Mouse (Mus musculus): ENCODE measurements around the gene Xpa.

The Xpa gene

DNA sequence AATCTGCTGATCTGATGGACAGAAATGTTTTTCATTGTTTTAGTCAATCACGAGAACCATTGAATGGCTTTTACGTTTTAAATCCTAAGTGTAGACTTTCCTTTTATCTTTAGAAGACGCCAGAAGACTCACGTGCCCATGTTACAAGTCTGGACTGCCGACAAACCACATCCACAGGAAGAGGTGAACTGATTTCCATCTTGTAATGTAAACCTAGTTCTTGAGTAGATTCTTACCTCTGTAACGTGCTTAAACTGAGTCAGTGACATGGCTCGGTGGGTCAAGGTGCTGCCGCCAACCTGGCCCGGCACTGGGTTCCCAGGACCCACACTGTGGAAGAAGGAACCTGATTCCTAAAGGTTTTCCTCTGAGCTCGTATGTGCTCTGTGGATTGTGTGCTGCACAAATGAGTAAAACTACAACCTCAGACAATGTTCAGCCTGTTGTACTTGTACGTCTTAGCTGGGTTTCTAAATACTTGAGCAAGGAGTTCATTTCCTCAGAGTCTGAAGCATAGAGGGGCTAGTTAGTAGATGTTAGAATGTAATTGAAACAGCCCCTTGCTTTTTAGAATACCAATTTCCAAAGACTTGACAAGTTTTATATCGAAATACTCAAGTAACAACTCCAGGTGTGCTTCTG is 44.1 kb downstream of the Xpa start:
- no peak for DNase-seq (ENCODE audit: low read depth in 1 of 2, low spot score in 2 of 2)

DNA sequence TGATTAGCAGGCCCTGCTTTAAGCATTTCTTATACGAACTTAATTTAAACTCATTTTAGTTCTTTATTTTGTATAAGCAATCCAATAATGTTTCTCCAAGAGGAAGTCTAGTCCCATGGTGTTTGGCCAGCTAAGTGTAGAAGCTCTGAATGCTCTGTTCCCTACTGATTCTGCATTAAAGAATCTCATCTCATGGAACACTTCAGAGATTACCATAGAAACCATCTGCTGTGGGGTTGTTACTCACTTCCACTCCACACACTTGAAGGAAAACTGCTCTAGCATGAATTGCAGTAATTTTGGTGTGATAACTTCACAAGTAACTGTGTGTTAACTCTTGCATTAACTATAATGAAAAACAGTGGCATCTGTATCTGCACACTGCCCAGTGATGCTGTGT is 49.2 kb downstream of the Xpa start:
- no peak for DNase-seq (ENCODE audit: low read depth in 1 of 2, low spot score in 2 of 2)

DNA sequence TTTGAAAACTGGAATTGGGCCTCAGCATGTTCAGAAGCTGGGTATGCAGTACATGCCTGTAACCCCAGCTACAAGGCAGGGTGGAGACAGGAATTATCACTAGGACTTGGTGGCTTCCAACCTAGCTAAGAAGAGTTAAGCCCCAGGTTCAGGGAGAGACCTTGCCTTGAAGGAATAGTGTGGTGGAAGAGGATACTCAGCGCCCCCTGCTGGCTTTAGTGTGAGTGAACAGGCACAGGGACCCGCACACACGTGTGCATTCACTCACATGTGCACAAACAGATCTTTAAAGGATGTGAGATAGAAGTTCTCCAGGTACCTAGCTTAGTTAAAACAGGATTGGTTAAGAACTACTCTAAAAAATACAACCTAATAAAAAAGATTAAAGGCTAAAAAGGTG is 51.8 kb downstream of the Xpa start:
- no peak for DNase-seq (ENCODE audit: low read depth in 1 of 2, low spot score in 2 of 2)

DNA sequence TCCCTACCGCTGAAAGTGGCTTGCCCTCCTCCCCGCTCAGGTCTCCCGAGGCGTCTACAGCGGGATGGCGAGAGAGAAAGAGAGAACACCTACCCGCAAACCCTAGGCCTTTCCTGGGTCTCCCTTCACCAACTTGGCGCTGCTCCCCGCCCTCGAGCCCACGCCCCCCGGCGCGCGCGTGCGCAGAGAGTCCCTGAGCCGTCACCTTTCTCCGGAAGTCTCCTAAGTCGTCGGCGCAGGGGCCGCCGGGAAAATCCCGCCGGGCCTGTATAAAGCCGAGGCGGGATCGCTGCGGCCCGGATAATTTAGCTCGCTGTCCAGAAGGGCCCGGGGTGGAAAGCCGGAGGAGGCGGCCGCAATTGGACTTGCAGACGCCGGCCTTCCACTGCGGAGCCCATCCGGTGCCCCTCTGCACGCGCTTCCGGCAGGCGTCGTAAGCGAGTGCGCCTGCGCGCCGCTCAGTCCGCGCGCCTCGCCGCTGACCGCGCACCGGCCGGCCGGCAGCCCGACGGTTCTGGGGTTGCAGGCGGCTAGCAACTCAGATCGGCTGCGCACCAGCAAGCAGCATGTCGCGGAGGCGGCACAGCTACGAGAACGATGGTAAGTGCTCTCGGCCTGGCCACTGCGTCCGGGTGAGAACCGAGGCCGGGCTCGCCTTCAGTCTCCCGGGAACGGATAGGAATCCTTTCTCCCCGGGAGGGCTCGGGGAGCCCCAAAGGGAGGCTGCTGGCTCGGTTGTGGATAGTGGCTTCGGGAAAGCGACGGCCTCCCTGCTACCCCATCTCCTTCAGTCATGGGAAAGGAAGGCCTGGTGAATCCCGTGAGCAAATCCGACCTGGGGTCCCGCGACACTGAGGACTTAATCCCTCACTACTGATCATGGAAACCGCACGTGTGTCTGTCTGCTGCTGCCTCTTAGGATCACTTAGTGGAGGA is 57.6 kb downstream of the Xpa start, which contains the start of the genes Ncbp1 and Tstd2:
Gene Ncbp1, plus strand, starts transcription at position 327 of the 936 bp plus-strand sequence.
Gene Tstd2, minus strand, starts transcription at position 408 of the 936 bp plus-strand sequence.
- peak; percentile 57 to 86 for DNase-seq (ENCODE audit: low read depth in 1 of 2, low spot score in 2 of 2)

DNA sequence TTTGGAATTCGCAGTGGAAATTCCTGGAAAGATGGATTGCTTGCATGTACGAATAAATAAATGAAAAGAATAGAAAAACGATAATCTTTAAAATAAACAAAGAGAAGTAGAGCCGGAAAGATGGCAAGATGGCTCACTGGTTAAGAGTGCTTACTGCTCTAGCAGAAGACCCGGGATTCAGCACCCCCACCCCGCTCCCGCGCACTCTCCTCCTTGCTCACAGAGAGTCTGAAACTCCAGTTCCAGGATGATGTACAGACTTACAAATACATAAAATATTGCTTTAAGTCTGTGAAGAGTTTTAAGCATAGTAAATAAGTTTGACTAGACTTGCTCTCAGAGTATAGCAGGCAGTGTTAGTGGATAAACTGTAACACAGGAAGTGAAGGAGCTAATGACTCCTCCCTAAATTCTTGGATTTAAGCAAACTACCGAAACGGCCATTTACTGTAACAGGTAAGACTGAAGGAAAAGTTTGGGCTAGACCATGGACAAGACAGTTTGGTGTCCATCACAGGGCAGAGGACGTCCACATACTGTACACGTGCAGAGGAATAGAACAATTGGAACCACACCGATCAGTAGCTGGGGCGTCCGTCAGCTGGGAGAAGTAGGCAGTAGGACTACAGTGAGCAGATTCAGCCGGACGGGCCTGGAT is 58.4 kb downstream of the Xpa start:
- DNase-seq (ENCODE audit: low read depth in 1 of 2, low spot score in 2 of 2) = no peak

DNA sequence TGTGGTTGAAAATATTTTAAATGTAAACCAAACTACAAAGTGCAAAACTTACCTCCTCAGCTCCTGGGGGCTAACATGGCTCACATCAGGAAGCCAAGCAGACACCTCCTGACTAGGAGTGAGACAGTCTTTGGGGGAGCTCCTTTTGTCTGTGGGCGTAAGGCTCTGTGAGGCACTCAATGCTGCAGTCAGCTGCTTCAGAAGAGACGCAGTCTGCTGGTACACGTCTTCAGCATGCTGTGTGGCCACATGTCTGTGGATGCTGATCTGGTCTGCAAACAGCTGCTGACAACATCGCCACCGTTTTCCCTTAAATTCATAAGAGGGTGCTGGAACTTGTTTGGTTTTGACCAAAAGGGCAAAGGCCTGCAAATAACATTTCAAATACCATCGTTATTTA is 64.3 kb downstream of the Xpa start:
- DNase-seq (ENCODE audit: low read depth in 1 of 2, low spot score in 2 of 2) = no peak

DNA sequence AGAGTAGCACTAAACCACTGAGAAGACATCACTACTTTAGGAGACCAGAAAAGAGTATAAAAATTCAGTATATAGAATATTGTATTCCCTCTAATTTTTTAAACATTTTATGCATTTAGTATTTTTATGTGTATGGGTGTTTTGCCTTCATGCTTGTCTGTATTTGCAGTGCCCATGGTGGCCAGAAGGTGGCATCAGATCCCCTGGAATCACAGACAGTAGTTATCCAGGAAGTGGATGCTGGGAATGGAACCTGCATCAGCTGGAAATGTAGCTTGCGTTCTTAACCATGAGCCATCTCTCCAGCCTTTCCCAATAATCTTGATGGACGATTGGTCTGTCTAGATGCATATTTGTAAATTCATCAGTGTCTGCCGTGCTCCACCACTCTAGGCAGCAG is 65.9 kb downstream of the Xpa start:
- peak in 1 of 2 experiments; percentile 18 for DNase-seq (ENCODE audit: low read depth in 1 of 2, low spot score in 2 of 2)

DNA sequence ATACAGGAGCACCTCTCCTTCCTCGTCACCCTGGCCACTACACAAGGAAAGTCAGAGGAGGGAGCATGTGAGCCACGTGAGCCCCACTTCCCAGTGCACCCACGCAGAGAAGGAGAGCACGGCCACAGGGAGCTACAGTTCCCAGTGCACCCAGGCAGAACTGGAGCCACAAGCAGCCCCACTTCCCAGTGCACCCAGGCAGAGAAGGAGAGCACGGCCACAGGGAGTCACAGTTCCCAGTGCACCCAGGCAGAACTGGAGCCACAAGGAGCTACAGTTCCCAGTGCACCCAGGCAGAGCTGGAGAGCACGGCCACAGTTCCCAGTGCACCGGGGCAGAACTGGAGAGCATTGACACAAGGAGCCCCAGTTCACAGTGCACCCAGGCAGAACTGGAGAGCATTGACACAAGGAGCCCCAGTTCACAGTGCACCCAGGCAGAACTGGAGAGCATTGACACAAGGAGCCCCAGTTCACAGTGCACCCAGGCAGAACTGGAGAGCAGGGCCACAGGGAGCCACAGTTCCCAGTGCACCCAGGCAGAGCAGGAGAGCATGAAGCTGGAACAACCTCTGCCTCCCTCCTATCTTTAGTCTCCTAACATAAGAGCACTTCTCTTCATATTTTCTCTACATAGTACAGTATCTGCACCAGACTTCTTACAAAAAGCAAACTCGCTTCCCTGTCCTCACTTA is 66.7 kb downstream of the Xpa start:
- no peak for DNase-seq (ENCODE audit: low read depth in 1 of 2, low spot score in 2 of 2)

DNA sequence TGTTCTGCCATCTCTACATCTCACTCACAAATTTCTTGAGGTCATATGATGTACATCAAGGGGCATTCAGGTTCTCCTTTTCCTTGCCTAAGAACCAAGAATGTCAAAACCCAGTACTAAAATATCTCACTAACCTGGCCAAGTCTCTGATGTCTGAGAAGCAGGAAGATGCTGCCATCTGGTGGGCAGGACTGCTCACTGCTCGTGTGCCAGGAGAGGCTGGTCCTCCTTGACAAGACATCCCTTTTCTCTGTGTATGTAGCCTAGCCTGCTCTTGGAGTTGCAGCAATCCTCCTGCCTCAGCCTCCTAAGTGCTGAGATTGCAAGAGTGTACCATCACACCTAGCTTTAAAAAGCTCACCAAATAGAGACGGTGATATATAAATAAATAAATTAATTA is 69.6 kb downstream of the Xpa start:
- DNase-seq (ENCODE audit: low read depth in 1 of 2, low spot score in 2 of 2) = peak in 1 of 2 experiments; percentile 19

DNA sequence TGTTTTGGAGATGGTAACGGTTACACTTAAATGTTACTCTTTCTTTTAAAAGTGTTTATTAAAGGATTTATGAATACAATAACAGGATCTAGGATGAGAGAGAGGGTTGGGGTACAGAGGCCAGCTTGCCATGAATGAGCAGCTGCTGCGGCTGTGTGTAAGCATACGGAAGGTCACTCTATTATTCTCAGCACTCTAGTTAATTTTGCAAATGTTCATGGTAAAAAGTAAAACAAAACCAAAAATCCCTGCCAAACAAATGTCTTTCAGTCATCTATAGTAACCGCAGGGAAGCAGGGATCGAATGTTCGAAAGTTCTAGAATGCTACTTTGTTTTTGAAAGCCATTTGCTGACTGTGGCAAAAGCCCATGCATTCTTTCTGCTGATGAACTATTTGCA is 72.8 kb downstream of the Xpa start:
- no peak for DNase-seq (ENCODE audit: low read depth in 1 of 2, low spot score in 2 of 2)

DNA sequence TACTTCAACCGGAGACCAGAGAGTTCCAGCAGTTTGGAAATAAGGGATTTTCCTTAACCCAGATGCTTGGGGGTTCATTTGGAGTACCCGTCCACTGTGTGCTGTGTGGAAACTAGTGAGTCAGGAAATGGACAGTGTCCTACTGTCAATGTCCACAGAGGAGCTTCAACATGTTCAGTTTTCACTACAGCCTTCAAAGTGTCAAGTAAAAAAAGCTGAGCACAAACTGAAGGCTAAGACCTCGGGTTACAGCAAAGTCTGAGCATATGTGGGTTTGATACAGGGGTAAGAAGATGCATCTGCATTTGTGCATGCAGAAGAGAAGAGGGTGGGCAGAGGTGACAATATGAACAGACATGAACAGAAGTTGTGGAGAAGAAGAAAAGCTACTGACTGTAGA is 75.3 kb downstream of the Xpa start:
- no peak for DNase-seq (ENCODE audit: low read depth in 1 of 2, low spot score in 2 of 2)

DNA sequence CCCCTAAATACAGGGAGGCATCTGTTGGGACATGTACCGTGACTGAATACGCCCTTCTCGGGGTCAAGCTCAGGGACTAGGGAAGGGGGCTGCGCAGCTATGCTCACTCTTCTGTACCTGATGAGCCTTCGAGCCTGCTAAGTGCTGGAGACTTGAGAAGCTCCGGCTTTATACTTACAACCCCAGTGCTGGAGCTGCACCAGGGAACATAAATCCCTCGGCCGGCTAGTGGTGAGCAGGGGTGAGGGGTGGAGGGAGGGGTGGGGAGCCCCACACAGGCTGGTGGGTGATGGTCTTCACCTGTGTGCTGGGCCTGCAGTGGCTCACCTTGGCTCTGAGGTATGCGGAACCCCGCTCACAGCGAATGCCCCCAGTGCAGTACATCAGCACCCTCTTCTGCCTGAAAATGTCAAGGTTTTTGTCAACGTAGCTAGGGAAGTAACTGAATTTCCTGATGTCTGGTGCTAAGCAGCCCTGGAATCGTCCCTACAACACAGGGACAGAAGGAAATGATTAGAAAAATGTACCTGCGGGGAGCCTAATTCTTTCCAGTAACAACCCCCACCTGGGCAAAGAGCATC is 76.5 kb downstream of the Xpa start:
- DNase-seq (ENCODE audit: low read depth in 1 of 2, low spot score in 2 of 2) = no peak

DNA sequence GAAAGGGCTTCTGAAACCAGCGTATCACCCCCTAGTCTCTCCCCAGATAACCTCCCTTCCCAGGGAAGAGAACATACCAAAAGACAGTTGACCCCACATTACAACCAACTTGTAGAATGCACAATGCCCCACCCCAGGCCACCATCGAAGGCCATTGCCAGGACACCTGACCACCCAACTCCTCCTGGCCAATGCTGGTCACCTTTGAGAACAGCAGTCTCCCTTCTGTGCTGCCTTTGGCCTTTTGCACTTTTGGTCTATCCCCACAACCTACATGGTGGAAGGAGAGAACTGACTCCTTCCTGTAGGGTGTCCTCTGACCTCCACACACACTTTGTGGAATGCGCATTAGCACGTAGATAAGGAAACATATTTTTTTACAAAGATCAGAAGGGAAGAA is 78.6 kb downstream of the Xpa start:
- no peak for DNase-seq (ENCODE audit: low read depth in 1 of 2, low spot score in 2 of 2)

DNA sequence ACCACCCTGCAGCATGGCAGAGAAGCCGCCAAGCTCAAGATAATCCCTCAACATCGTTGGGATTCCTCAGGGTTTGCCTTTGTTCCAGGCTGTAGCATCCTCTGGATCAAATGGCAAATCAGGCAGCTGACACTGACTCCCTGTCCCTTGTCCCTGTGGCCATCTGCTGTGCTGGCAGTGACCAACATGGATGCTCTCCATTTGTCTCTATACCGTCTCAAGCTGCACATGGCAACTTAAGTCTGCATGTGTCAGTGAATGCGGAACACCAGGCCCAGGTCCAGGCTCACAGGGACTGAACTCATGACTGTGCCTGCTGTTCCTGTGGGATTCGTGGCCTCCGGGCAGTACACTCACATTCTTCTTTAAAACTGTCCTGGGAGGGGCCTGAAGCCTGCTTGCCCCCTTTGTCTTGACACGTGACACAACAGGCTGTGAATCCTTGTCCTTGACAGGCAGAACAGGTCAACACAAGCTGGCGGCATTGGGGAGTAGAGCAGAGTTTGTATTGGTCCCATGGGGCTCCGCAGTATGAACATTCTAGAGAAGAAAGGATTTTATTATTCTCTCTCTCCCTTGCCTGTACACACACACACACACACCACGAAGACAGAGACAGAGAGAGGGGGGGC is 79.5 kb downstream of the Xpa start:
- no peak for DNase-seq (ENCODE audit: low read depth in 1 of 2, low spot score in 2 of 2)

DNA sequence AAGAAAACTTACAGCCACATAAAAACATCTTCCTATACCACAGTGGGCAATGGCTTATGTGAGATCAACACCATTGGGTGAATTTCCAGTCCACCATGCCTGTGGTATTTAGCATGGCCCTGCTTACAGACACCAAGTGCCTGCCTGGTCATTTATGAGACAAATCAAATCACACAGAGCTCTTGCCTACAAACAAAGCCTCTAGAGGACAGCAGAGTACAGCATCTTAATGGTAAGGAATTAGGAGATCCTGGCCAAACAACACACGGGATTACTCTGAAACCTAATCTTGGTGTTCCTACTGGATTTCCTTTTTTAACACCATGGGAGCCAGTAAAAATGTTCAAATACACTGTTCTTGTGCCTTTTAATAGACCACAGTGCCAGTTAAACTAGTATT is 80.8 kb downstream of the Xpa start:
- DNase-seq (ENCODE audit: low read depth in 1 of 2, low spot score in 2 of 2) = no peak

DNA sequence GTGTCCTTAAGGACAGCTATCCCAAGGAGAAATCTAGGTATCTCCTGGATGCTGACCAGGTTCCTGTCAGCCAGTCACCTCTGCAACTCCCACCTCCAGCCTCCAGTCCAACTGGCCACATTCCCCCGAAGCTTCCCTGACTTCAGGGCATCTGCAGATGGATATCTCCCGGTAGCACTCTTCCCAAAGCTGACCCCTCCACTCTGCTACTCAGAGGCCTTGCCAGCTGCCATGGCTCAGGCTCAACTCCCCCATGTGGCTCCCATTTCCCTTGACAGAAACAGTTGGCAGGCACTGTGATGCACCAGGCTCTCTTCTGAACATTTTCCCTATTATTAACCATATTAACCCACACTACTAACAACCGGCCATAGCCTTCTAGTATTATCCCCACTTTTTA is 84.8 kb downstream of the Xpa start:
- DNase-seq (ENCODE audit: low read depth in 1 of 2, low spot score in 2 of 2) = no peak

DNA sequence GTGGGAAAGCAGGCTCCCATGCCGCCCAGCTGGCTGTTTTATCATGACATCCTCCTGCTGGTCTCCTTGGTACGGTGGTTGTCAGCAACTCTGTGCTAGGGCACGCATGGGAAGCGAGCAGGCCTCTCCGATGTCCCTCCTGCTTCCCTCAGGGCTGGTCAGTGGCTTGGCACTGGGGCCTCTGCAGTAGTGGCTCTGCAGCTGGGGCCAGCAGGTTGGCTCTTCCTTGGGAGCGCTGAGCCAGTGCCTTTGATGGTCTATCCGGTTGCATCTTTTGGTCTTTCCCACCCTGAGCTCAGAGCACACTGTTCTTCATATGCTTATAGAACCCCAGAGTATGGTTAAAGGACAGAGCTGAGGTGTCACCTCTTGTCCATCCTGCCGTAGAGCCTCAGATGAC is 86.0 kb downstream of the Xpa start:
- DNase-seq (ENCODE audit: low read depth in 1 of 2, low spot score in 2 of 2) = no peak

Data from monocyte, adult 2 months (primary cell).